Mouse (Mus musculus): Measurements from ENCODE around the gene Nos1.

DNA sequence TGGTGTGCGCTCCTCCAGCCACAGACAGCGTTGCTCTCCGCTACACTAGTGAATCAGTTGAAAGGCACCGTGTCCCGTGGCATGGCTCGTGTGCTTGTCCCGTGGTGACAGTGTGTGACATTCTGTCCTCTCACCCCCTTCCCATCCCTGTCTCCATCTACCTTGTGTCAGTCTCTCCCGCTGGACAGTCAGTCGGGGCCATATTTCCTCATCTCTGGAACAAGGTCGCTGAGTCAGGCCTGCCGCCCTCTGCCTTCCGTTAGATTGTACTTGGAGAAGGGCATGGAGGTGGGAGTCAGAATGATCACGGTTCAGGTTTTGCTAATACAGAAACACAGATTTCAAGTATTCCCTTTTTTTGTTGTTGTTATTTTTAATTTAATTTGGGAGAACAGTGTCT, 227.5 kb downstream of the Nos1 start:
- no peak for TF ChIP-seq CTCF (IDR thresholded peaks at IDR 0.05; ENCODE audit: insufficient read depth, low read length)
- TF ChIP-seq POLR2A (IDR thresholded peaks at IDR 0.05; ENCODE audit: borderline replicate concordance, extremely low read depth, low read depth, low read length) = no peak

Data from lung, adult 2 months (tissue).